Mouse (Mus musculus): ENCODE results near the gene Elovl2. TPM values are rescaled to one million over a fixed set of nuclear protein-coding genes. Genes with fewer than 3 reads are reported as not detected.
"Not testable (repeated sequence)": the region's sequence is repeated elsewhere in the genome, so short reads cannot be mapped to it uniquely, and the experiment has no call there.

The Elovl2 gene
- polyA plus RNA-seq, 1 experiment from 2014 or later, result 8.0 TPM

DNA sequence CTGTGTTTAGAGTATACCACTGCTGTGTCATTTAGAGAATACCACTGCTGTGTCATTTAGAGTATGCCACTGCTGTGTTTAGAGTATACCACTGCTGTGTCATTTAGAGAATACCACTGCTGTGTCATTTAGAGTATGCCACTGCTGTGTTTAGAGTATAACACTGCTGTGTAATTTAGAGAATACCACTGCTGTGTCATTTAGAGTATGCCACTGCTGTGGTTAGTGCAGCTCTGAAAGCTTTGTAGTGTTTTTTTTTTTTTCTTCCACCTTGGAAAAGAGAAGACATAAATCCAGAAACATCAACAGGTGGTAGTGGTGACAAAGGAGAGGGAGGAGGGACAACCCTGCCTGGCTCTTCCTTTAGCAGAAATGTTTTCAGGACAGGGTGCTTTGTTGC, 14.6 kb downstream of the Elovl2 start:
- not testable (repeated sequence) for ATAC-seq (ENCODE audit: insufficient read depth, low FRiP score, low read depth); H3K27me3 ChIP-seq (replicated peaks); H3K9ac ChIP-seq; H3K36me3 ChIP-seq; H3K9me3 ChIP-seq; H3K4me3 ChIP-seq (replicated peaks); H3K4me1 ChIP-seq; H3K27ac ChIP-seq; H3K4me2 ChIP-seq

DNA sequence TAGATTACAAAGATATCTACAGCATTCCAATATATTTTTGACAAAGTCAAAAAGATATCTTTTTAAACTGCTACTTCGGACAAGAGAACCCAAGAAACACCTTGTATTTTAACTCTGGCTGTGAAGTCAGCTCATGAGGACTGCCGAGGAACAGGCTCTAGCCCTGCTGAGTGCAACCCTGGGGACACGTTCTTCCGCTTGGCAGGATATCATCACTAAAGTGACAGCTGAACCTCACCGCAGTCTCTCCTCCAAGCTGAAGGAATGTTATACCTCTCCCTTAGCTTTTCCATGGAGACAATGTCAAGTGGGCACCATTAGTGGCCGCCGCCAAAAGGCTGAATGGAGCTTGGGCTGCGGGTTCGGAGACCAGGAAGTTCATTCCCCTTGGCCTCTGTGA, 16.5 kb downstream of the Elovl2 start:
- WGBS, result 81% methylated on average over 9 of the region's 9 CpGs

DNA sequence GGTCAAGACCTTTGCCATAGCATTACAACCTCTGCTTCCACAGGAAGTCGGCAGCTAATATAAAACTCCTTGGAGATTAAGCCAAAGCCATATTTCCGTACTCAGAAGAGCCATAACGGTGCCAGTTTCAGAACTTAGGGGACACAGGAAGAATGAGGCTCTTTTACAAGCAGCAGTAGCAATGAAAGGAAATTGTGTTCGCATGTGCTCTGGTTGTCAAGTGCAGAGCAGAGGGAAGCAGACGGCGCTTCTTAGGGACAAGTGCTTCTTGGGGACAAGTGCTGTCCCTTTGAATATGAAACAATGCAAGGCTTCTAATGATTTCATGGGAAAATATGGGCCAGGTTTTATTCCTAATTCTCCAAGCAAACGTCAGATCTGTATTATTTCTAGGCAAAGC, 16.9 kb downstream of the Elovl2 start:
- no peak overlapping the region for H3K9ac ChIP-seq
- no peaks in the 10 kb centered on the region for H3K4me1 ChIP-seq
- H3K27ac ChIP-seq, result no peak overlapping the region
- WGBS, result 62% methylated on average over 7 of the region's 7 CpGs
- H3K9me3 ChIP-seq, result no peaks in the 10 kb centered on the region
- no peaks in the 10 kb centered on the region for H3K27me3 ChIP-seq (replicated peaks)
- H3K4me2 ChIP-seq, result no peak overlapping the region
- no peaks in the 10 kb centered on the region for H3K36me3 ChIP-seq
- H3K4me3 ChIP-seq (replicated peaks), result no peak overlapping the region
- no peak for ATAC-seq (ENCODE audit: insufficient read depth, low FRiP score, low read depth)

More for the DNA sequence above, 16.5 kb downstream of the Elovl2 start:
- H3K4me3 ChIP-seq (replicated peaks), result no peak overlapping the region
- no peaks in the 10 kb centered on the region for H3K4me1 ChIP-seq
- H3K4me2 ChIP-seq, result no peak overlapping the region
- no peak for ATAC-seq (ENCODE audit: insufficient read depth, low FRiP score, low read depth)
- H3K27me3 ChIP-seq (replicated peaks), result no peaks in the 10 kb centered on the region
- H3K36me3 ChIP-seq, result no peaks in the 10 kb centered on the region
- H3K9me3 ChIP-seq, result no peaks in the 10 kb centered on the region
- no peak overlapping the region for H3K9ac ChIP-seq
- no peak overlapping the region for H3K27ac ChIP-seq

GRCm38 (mm10) chr13:41200861-41201260, 19.3 kb downstream of the Elovl2 start:
- WGBS, result 76% methylated on average over 2 of the region's 2 CpGs
- no peaks in the 10 kb centered on the region for H3K4me1 ChIP-seq

DNA sequence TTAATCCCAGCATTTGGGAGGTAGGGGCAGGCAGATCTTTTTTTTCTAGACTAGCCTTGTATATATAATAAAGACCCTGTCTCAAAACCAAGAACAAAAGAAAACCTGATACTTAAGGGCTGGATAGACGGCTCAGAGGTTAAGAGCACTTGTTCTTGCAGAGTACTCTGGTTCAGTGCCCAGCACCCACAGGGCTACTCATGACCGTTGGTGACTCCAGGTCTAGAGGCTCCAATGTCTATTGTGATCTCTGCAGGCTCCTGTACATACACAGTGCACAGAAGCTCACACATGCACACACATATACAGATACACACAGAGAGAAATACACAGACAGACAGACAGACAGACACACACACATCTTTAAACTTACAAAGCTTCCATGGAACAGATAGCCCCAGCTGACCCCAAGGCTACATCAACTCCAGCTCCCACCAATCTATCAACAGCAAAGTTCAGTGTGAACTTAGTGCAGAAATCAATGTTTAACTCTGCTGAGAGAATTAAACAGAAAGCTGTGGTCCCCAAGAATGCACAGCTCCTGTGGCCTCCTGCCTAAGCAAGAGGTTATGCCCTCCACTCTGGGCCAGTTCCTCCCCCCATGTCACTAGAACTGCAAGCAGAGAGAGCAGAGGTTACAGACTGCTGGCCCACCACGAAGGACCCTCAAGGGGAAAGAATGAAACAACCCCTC, 24.4 kb downstream of the Elovl2 start:
- H3K4me3 ChIP-seq (replicated peaks), result no peak overlapping the region
- no peaks in the 10 kb centered on the region for H3K9me3 ChIP-seq
- no peak for ATAC-seq (ENCODE audit: insufficient read depth, low FRiP score, low read depth)
- no peak overlapping the region for H3K9ac ChIP-seq
- no peaks in the 10 kb centered on the region for H3K4me1 ChIP-seq
- H3K36me3 ChIP-seq, result no peaks in the 10 kb centered on the region
- 41% methylated on average over 3 of the region's 3 CpGs for WGBS
- no peaks in the 10 kb centered on the region for H3K27me3 ChIP-seq (replicated peaks)
- no peak overlapping the region for H3K27ac ChIP-seq
- no peak overlapping the region for H3K4me2 ChIP-seq

More at GRCm38 (mm10) chr13:41200861-41201260, 19.3 kb downstream of the Elovl2 start:
- H3K27ac ChIP-seq, result no peak overlapping the region
- H3K4me3 ChIP-seq (replicated peaks), result no peak overlapping the region
- H3K9ac ChIP-seq, result no peak overlapping the region
- no peaks in the 10 kb centered on the region for H3K36me3 ChIP-seq
- no peak overlapping the region for H3K4me2 ChIP-seq
- H3K9me3 ChIP-seq, result no peaks in the 10 kb centered on the region
- H3K27me3 ChIP-seq (replicated peaks), result no peaks in the 10 kb centered on the region
- no peak for ATAC-seq (ENCODE audit: insufficient read depth, low FRiP score, low read depth)

DNA sequence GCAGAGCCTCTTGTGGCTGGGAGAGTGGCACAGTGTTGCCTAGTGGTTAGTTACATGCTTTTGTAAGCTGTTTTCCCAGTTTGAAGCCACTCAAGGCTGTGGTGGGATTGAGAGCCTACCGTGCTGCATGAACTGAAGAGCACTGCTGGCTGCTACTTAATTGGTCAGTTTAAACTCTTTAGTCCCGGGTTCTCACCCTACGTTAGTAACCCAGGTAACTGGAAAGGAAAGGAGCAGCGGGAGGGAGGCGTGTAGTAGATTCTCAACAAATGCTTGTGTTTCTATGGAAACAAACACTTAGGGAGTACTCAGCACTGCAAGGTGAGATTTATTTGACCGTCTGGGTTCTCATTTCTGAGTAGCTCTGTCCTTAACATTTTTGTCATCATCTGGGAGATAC, 32.3 kb downstream of the Elovl2 start:
- no peaks in the 10 kb centered on the region for H3K36me3 ChIP-seq
- H3K27me3 ChIP-seq (replicated peaks), result no peaks in the 10 kb centered on the region
- no peak overlapping the region for H3K4me3 ChIP-seq (replicated peaks)
- no peak overlapping the region for H3K27ac ChIP-seq
- ATAC-seq (ENCODE audit: insufficient read depth, low FRiP score, low read depth), result no peak
- H3K4me1 ChIP-seq, result no peaks in the 10 kb centered on the region
- no peak overlapping the region for H3K4me2 ChIP-seq
- no peaks in the 10 kb centered on the region for H3K9me3 ChIP-seq
- H3K9ac ChIP-seq, result no peak overlapping the region
- WGBS, result 76% methylated on average over 6 of the region's 6 CpGs

DNA sequence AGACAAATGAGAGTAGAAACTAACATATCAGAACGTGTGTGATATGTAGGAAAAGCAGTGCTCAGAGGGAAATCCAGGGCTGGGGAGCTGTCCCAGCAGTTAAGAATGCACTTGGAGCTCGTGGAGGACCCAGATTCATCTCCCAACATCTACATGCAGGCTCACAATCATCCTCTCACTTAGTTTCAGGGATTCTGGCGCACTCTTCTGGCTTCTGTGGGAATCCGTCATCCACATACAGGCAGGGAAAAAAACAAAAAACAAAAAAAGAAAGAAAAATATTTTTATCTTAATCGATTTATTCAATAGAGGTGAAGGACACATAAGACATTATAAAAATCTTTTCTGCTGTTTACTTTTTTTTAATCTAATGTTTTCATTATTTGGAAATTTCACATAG, 61.8 kb downstream of the Elovl2 start:
- H3K36me3 ChIP-seq, result no peaks in the 10 kb centered on the region
- H3K9ac ChIP-seq, result no peak overlapping the region
- no peaks in the 10 kb centered on the region for H3K9me3 ChIP-seq
- no peak overlapping the region for H3K4me2 ChIP-seq
- no peak overlapping the region for H3K4me3 ChIP-seq (replicated peaks)
- no peaks in the 10 kb centered on the region for H3K27me3 ChIP-seq (replicated peaks)
- no peak for ATAC-seq (ENCODE audit: insufficient read depth, low FRiP score, low read depth)
- H3K4me1 ChIP-seq, result no peaks in the 10 kb centered on the region
- WGBS, result 52% methylated on average over 5 of the region's 5 CpGs
- no peak overlapping the region for H3K27ac ChIP-seq

DNA sequence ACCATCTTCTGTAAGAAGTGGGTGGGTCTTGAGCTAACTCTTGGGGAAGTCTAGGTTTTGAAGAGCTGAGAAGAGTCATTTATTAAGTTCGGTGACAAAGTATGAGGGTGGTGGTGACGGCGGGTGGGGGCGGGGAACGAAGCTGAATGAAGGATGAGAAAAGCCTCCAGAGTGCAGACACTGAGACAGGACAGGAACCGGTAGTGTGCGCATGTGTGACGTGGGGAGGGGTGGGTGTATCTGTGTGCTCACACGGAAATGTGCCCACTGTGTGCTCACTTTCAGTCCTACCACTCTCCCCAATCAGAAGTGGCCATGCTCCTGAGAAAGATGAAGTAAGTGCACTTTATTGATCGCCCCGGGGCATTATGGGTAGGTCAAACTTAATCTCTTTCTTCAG, 67.1 kb downstream of the Elovl2 start:
- H3K4me2 ChIP-seq, result no peak overlapping the region
- H3K4me1 ChIP-seq, result no peaks in the 10 kb centered on the region
- H3K9ac ChIP-seq, result no peak overlapping the region
- H3K36me3 ChIP-seq, result no peaks in the 10 kb centered on the region
- no peak overlapping the region for H3K4me3 ChIP-seq (replicated peaks)
- H3K9me3 ChIP-seq, result no peaks in the 10 kb centered on the region
- WGBS, result 70% methylated on average over 11 of the region's 11 CpGs
- no peak overlapping the region for H3K27ac ChIP-seq
- no peak for ATAC-seq (ENCODE audit: insufficient read depth, low FRiP score, low read depth)
- H3K27me3 ChIP-seq (replicated peaks), result no peaks in the 10 kb centered on the region

DNA sequence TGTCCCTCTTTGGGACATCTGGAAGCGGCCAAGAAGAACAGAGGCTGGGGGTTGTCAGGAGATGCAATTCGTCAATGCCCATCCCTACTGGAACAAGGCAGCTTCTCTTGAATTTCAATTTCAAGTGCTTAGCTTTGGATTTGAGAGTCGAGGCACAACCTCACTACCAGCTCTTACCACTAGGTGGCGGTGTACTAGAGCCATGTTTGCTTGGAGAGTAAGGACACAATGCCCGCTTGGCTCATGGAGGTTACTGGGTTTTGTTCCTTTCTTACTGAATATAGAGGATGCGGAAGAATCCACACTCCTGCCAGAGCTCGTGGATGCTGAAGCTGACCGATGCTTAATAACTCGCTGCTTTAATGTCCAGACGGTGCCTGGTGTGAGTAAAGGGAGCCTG, 73.9 kb downstream of the Elovl2 start:
- no peaks in the 10 kb centered on the region for H3K36me3 ChIP-seq
- no peaks in the 10 kb centered on the region for H3K4me1 ChIP-seq
- 80% methylated on average over 10 of the region's 10 CpGs for WGBS
- no peak overlapping the region for H3K4me3 ChIP-seq (replicated peaks)
- no peaks in the 10 kb centered on the region for H3K9me3 ChIP-seq
- H3K9ac ChIP-seq, result no peak overlapping the region
- H3K27ac ChIP-seq, result no peak overlapping the region
- H3K27me3 ChIP-seq (replicated peaks), result no peaks in the 10 kb centered on the region
- ATAC-seq (ENCODE audit: insufficient read depth, low FRiP score, low read depth), result no peak
- H3K4me2 ChIP-seq, result no peak overlapping the region

DNA sequence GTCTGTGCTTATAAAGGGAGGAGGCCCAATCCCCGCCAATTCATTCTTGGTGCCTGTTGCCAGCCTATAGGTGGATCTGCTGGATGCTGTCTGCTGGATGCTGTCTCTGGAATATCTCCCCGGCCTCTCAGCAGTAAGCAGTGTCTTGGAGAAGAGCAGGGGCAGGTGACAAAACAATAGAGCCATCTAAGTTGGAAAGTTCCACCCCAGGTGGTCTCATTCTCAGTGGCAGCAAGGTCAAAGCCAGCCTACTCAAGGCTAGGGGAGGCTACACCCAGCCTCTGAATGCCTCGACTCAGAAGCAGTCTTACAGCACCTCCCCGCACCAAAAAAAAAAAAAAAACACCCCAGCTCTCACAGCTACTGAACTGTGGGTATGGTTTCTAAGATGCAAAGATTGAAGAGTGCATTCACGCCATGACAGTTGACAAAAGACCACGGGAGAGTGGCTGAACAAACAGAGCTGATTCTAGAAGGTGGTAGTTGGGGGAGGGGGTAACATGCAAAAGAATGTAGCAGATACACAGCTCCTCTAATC, 74.7 kb downstream of the Elovl2 start:
- H3K36me3 ChIP-seq, result no peaks in the 10 kb centered on the region
- no peak overlapping the region for H3K4me2 ChIP-seq
- 72% methylated on average over 6 of the region's 6 CpGs for WGBS
- no peaks in the 10 kb centered on the region for H3K9me3 ChIP-seq
- no peaks in the 10 kb centered on the region for H3K27me3 ChIP-seq (replicated peaks)
- no peak overlapping the region for H3K27ac ChIP-seq
- H3K4me1 ChIP-seq, result no peaks in the 10 kb centered on the region
- no peak for ATAC-seq (ENCODE audit: insufficient read depth, low FRiP score, low read depth)
- no peak overlapping the region for H3K4me3 ChIP-seq (replicated peaks)
- H3K9ac ChIP-seq, result no peak overlapping the region

DNA sequence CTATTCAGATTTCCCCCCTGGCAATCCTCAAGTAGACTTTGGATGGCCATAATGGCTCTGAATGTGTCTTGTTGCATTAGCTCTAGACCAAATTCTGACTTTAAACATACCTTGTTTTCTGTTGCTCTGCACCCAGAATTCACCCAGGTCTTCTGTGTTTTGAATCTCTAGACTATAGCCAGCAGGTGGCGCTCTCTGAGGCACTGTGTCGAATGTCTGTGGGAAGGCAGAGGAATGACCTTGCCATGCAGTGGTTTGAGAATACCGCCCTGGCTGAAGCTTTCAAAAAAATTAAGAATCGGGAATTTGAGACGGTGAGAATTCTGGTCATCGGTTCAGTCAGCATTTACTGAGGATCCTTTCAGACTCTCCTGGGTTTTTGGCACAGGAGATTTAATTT, 85.3 kb downstream of the Elovl2 start:
- H3K4me3 ChIP-seq (replicated peaks), result no peak overlapping the region
- ATAC-seq (ENCODE audit: insufficient read depth, low FRiP score, low read depth), result no peak
- H3K9me3 ChIP-seq, result no peaks in the 10 kb centered on the region
- H3K27ac ChIP-seq, result no peak overlapping the region
- H3K36me3 ChIP-seq, result no peaks in the 10 kb centered on the region
- 9% methylated on average over 6 of the region's 6 CpGs for WGBS
- no peak overlapping the region for H3K9ac ChIP-seq
- no peak overlapping the region for H3K4me2 ChIP-seq
- H3K27me3 ChIP-seq (replicated peaks), result no peaks in the 10 kb centered on the region
- no peaks in the 10 kb centered on the region; the same call in 1 of the 2 replicates for H3K4me1 ChIP-seq

All from stomach, embryonic 15.5 days (tissue).